Mouse (Mus musculus) cortical plate, adult 2 months (tissue): ENCODE measurements around the gene Hist4h4.

Experiments used
- CTCF ChIP-seq: fragments of 200-500 bp; IDR thresholded peaks from 2 replicates; pipeline ENCODE4 v1.5.1; 2011; ENCODE audit warnings: mild to moderate bottlenecking, control low read depth, low read length; ENCODE audit not compliant: insufficient read depth; ENCODE audit errors: extremely low read depth
- POLR2A ChIP-seq: fragments of 200-500 bp; IDR thresholded peaks from 2 replicates; pipeline ENCODE4 v1.6.1; 2011; ENCODE audit warnings: mild to moderate bottlenecking, low read length, control low read depth; ENCODE audit not compliant: insufficient read depth; ENCODE audit errors: extremely low read depth

GRCm38 (mm10) chr6:136827116-136827515, 22.9 kb upstream of the Hist4h4 start:
- TF ChIP-seq CTCF: no peak
- TF ChIP-seq POLR2A: no peak
